Mouse (Mus musculus): ENCODE measurements around the gene Dnajb7. TPM values are rescaled to one million over a fixed set of nuclear protein-coding genes. Genes with fewer than 3 reads are reported as not detected.

The Dnajb7 gene
- polyA plus RNA-seq (2015; fragmentation: Nextera tagmentation; extraction: Ambion mirVana), result 1.2 and 1.6 TPM in 2 replicates

DNA sequence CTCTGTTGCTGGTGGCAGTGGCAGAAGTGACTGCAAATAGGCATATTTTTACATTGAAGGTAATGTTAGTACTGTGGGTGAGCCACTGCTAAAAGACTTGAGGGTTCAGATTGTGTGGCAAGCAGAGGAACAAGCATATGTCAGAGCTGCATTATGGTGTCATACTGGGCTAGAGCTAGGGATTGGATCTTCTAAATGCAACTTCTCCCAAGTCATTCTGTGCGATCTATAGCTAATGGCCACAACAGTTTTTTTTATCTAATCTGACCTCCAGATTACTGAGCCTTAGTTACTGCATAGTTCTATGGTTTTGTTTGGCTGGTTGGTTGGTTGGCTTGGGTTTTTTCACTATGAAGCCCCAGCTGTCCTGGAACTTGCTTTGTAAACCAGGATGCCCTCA, at the start of gene Dnajb7:
TSS of gene Dnajb7 (minus strand) at position 101 of the 400 bp plus-strand sequence.
- ATAC-seq, result no peak
- no peak within 1 kb of the TSS for H3K27ac ChIP-seq (ENCODE audit: low read length)
- H3K4me3 ChIP-seq (ENCODE audit: low read length), result no peak within 1 kb of the TSS
- H3K4me1 ChIP-seq (ENCODE audit: control insufficient read depth, insufficient read depth, low read length), result no peaks in the 10 kb centered on the region
- H3K27me3 ChIP-seq (replicated peaks; ENCODE audit: control insufficient read depth, insufficient read depth, low read length), result no peaks in the 10 kb centered on the region
- no peaks in the 10 kb centered on the region for H3K9me3 ChIP-seq (ENCODE audit: control insufficient read depth, low read length)
- no peak within 1 kb of the TSS for H3K4me2 ChIP-seq (ENCODE audit: low read depth, low read length)
- no peak within 1 kb of the TSS for H3K9ac ChIP-seq (ENCODE audit: low read depth, low read length)
- 95% methylated on average over 1 of the region's 1 CpGs for WGBS
- H3K36me3 ChIP-seq (ENCODE audit: control insufficient read depth, insufficient read depth, low read length), result peaks cover 2% of the 10 kb centered on the region; the same call in 1 of the 2 replicates

DNA sequence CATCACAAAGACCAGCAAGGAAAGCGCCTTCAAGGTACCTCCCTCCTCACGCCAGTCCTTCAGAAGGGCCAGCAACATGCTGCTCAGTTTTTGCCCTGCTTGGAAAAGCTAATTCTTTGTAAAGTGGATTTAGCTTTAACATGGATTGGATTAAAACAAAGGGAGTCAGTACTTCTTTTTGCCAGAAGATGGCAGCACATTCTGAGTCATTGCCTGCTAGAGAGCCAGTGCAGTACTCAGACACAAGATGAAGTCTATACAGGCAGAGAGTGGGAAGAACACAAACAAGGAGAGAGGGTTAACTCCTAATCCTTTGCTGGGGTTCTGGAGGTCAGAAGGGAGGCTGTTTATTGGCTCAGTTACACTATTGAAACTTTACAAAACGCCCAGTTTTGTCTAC, 40.4 kb upstream of the Dnajb7 start:
- Histone ChIP-seq H3K4me1 (ENCODE audit: control insufficient read depth, insufficient read depth, low read length) (no peaks in the 10 kb centered on the region), H3K27me3 (replicated peaks; ENCODE audit: control insufficient read depth, insufficient read depth, low read length) (no peaks in the 10 kb centered on the region), H3K9me3 (ENCODE audit: control insufficient read depth, low read length) (no peaks in the 10 kb centered on the region), H3K36me3 (ENCODE audit: control insufficient read depth, insufficient read depth, low read length) (peaks cover 2% of the 10 kb centered on the region; the same call in 1 of the 2 replicates), H3K4me3 (ENCODE audit: low read length) (no peak overlapping the region), H3K27ac (ENCODE audit: low read length) (no peak overlapping the region), H3K4me2 (ENCODE audit: low read depth, low read length) (no peak overlapping the region), H3K9ac (ENCODE audit: low read depth, low read length) (no peak overlapping the region)
- WGBS, result 41% methylated on average over 3 of the region's 3 CpGs
- ATAC-seq, result peak; percentile 70

DNA sequence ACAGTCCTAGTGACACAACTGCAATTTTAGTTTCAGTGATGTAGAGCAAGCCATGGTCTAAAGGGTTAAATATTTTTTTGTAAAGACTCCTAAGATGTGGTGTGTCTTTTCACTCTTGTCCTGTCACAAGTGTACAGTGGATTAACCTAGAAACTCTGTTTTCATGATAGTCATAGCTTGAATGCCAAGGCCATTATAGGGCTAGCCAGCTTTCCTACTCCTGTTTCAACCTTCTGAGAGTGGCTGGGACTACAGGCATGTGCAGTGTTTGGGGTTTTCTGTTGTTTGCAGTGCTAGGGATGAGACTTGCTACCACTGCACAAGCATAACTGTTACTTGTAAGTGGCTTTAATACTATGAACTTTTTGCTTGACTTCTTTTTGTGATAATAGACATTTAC, 31.1 kb upstream of the Dnajb7 start:
- no peak overlapping the region for H3K27ac ChIP-seq (ENCODE audit: low read length)
- no peaks in the 10 kb centered on the region for H3K36me3 ChIP-seq (ENCODE audit: control insufficient read depth, insufficient read depth, low read length)
- no peaks in the 10 kb centered on the region for H3K27me3 ChIP-seq (replicated peaks; ENCODE audit: control insufficient read depth, insufficient read depth, low read length)
- no peak overlapping the region for H3K4me3 ChIP-seq (ENCODE audit: low read length)
- ATAC-seq, result no peak
- no peak overlapping the region for H3K9ac ChIP-seq (ENCODE audit: low read depth, low read length)
- no peak overlapping the region for H3K4me2 ChIP-seq (ENCODE audit: low read depth, low read length)
- no peaks in the 10 kb centered on the region for H3K9me3 ChIP-seq (ENCODE audit: control insufficient read depth, low read length)
- H3K4me1 ChIP-seq (ENCODE audit: control insufficient read depth, insufficient read depth, low read length), result no peaks in the 10 kb centered on the region

DNA sequence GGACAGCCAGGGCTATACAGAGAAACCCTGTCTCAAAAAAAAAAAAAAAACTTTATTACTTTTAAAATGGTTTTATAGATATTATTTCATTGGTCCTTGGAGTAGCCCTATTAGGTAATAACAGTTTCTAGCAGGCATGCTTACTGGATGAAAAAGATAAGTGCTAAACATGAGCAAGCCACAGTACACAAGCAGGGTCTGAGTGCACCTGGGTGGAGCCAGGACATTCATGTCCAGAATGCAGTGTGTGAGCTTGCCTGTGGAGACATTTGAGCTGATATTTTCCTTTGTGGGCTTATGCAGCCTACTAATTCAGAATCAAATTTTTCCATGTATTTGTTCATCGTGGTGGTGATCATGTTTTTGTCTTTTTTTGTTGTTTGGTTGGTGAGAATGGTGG, 30.2 kb upstream of the Dnajb7 start:
- ATAC-seq, result no peak
- no peak overlapping the region for H3K4me3 ChIP-seq (ENCODE audit: low read length)
- H3K36me3 ChIP-seq (ENCODE audit: control insufficient read depth, insufficient read depth, low read length), result no peaks in the 10 kb centered on the region
- no peaks in the 10 kb centered on the region for H3K4me1 ChIP-seq (ENCODE audit: control insufficient read depth, insufficient read depth, low read length)
- H3K9me3 ChIP-seq (ENCODE audit: control insufficient read depth, low read length), result no peaks in the 10 kb centered on the region
- H3K9ac ChIP-seq (ENCODE audit: low read depth, low read length), result no peak overlapping the region
- no peak overlapping the region for H3K4me2 ChIP-seq (ENCODE audit: low read depth, low read length)
- no peaks in the 10 kb centered on the region for H3K27me3 ChIP-seq (replicated peaks; ENCODE audit: control insufficient read depth, insufficient read depth, low read length)
- H3K27ac ChIP-seq (ENCODE audit: low read length), result no peak overlapping the region
- WGBS, result 89% methylated on average over 1 of the region's 1 CpGs

DNA sequence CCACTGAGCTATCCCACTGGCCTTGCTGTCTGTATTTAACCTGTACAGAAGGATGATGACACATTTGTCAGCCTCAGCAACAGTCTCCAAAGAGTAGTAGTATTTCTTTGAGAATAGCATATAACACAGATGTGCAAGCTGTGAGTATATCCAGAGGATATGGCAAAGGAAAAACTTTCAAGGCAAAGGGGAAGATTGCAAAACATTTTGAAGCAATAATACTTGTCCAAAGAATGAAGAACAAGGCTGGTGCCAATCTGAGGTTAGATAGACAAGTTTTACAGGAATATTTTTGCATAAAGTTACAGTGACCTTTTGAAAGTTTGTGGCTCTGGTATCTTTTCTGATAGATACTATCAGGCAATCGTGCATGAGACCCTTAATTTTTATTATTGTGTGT, 23.1 kb upstream of the Dnajb7 start:
- Histone ChIP-seq H3K27ac (ENCODE audit: low read length) (no peak overlapping the region), H3K4me2 (ENCODE audit: low read depth, low read length) (no peak overlapping the region), H3K36me3 (ENCODE audit: control insufficient read depth, insufficient read depth, low read length) (0 out of 2 replicates have a peak, but pooled peaks cover 3% of the 10 kb centered on the region), H3K4me3 (ENCODE audit: low read length) (no peak overlapping the region), H3K9ac (ENCODE audit: low read depth, low read length) (no peak overlapping the region), H3K27me3 (replicated peaks; ENCODE audit: control insufficient read depth, insufficient read depth, low read length) (no peaks in the 10 kb centered on the region), H3K9me3 (ENCODE audit: control insufficient read depth, low read length) (no peaks in the 10 kb centered on the region), H3K4me1 (ENCODE audit: control insufficient read depth, insufficient read depth, low read length) (no peaks in the 10 kb centered on the region)
- WGBS, result 71% methylated on average over 1 of the region's 1 CpGs
- ATAC-seq, result no peak

DNA sequence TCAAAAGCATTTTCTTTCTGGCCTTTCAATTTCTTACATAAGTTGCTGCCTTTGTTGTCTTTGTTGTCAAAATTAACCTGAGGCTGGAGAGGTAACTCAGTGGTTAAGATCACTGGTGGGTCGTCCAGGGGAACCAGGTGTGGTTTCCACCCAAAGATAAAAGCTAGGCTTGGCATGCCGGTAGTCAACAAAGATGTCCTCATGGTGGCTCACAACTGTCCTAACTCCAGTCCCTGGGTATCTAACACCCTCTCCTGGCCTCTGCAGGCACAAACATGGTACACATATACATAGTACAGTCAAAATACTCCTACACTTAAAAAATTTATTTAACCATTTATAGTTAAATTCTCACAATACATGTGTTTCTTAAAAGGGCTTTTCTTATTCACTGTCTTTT, 19.8 kb upstream of the Dnajb7 start:
- Histone ChIP-seq H3K9ac (ENCODE audit: low read depth, low read length) (no peak overlapping the region), H3K4me3 (ENCODE audit: low read length) (no peak overlapping the region), H3K4me1 (ENCODE audit: control insufficient read depth, insufficient read depth, low read length) (no peaks in the 10 kb centered on the region), H3K9me3 (ENCODE audit: control insufficient read depth, low read length) (no peaks in the 10 kb centered on the region), H3K27ac (ENCODE audit: low read length) (no peak overlapping the region), H3K36me3 (ENCODE audit: control insufficient read depth, insufficient read depth, low read length) (0 out of 2 replicates have a peak, but pooled peaks cover 3% of the 10 kb centered on the region), H3K4me2 (ENCODE audit: low read depth, low read length) (no peak overlapping the region), H3K27me3 (replicated peaks; ENCODE audit: control insufficient read depth, insufficient read depth, low read length) (no peaks in the 10 kb centered on the region)
- WGBS, result 72% methylated on average over 2 of the region's 2 CpGs
- no peak for ATAC-seq

DNA sequence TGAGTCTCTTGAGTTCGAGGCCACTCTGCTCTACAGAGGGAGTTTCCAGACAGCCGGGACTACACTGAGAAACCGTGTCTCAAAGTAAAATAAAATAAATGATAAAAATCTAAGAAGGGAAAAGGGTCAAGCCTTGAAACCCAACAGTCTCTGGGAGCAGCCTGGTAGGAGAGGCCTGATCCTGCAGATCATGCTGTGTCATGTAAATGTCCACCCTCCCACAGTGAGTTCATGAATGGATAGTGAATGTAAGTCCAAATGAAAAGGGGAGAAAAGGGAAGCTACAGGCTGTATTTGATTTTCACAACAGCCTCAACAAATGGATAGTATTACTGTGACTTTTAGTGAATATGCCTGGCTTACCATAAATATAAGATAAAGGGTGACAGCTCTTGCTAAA, 17.2 kb upstream of the Dnajb7 start:
- no peak overlapping the region for H3K4me3 ChIP-seq (ENCODE audit: low read length)
- no peak overlapping the region for H3K9ac ChIP-seq (ENCODE audit: low read depth, low read length)
- ATAC-seq, result no peak
- H3K36me3 ChIP-seq (ENCODE audit: control insufficient read depth, insufficient read depth, low read length), result no peaks in the 10 kb centered on the region
- no peaks in the 10 kb centered on the region for H3K4me1 ChIP-seq (ENCODE audit: control insufficient read depth, insufficient read depth, low read length)
- no peak overlapping the region for H3K27ac ChIP-seq (ENCODE audit: low read length)
- H3K4me2 ChIP-seq (ENCODE audit: low read depth, low read length), result no peak overlapping the region
- H3K27me3 ChIP-seq (replicated peaks; ENCODE audit: control insufficient read depth, insufficient read depth, low read length), result no peaks in the 10 kb centered on the region
- 81% methylated on average over 3 of the region's 3 CpGs for WGBS
- H3K9me3 ChIP-seq (ENCODE audit: control insufficient read depth, low read length), result no peaks in the 10 kb centered on the region

DNA sequence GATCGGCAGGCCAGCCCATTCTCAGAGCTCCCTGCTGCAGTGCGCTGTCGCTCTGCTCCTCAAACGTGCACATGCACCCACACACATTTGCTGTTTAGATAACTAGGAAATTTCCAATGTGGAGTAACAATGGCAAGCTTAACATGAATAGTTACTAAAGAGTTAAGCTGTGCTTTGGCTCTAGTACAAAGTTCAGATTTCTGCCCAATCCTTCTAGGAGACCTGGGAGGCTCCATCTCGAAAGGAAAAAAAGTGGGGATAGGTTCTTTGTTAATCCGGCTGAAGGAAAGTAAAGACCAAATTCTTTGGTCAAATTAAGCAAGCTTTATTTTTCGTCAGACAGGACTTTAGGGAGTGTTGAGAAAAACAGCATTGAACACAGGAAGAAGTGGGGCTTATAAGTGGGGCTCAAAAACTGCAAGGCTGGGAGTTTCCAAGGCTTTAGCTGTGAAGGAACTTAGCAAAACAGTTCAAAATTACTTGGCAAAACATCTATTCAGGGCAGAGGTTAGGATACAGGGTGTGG, 14.1 kb upstream of the Dnajb7 start:
- 54% methylated on average over 7 of the region's 7 CpGs for WGBS
- Histone ChIP-seq H3K9ac (ENCODE audit: low read depth, low read length) (no peak overlapping the region), H3K27me3 (replicated peaks; ENCODE audit: control insufficient read depth, insufficient read depth, low read length) (no peaks in the 10 kb centered on the region), H3K4me2 (ENCODE audit: low read depth, low read length) (peak overlapping the region; percentile 38), H3K4me1 (ENCODE audit: control insufficient read depth, insufficient read depth, low read length) (no peaks in the 10 kb centered on the region), H3K9me3 (ENCODE audit: control insufficient read depth, low read length) (no peaks in the 10 kb centered on the region), H3K36me3 (ENCODE audit: control insufficient read depth, insufficient read depth, low read length) (no peaks in the 10 kb centered on the region), H3K4me3 (ENCODE audit: low read length) (peak overlapping the region; percentile 15), H3K27ac (ENCODE audit: low read length) (peak overlapping the region; percentile 90)
- peak; percentile 39; the same call in 1 of the 2 replicates for ATAC-seq

DNA sequence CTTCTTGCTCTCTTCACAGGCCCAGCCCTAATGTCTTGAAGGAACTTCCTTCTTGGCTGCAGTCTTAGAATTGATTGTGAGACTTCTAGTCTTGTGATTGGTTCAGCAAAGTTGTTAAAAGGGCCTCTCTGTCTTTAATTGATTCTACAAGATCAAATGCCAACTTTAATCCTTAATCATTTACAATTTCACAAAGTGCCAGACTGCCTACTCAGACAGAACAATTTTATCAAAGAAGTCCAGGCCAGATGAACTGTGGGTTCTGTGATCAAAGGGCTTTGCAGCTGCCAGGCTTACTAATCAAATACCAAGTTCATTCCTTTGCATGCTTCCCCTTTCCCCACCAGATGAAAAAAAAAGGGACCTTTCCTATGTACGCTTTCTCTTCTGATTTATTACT, 13.4 kb upstream of the Dnajb7 start:
- 0 out of 2 replicates have a peak, but pooled peaks cover 2% of the 10 kb centered on the region for H3K4me1 ChIP-seq (ENCODE audit: control insufficient read depth, insufficient read depth, low read length)
- no peaks in the 10 kb centered on the region for H3K9me3 ChIP-seq (ENCODE audit: control insufficient read depth, low read length)
- WGBS, result 41% methylated on average over 1 of the region's 1 CpGs
- H3K4me3 ChIP-seq (ENCODE audit: low read length), result no peak overlapping the region
- peak overlapping the region; percentile 38 for H3K27ac ChIP-seq (ENCODE audit: low read length)
- 0 out of 2 replicates have a peak, but pooled peaks have one; percentile 51 for ATAC-seq
- H3K36me3 ChIP-seq (ENCODE audit: control insufficient read depth, insufficient read depth, low read length), result no peaks in the 10 kb centered on the region
- H3K27me3 ChIP-seq (replicated peaks; ENCODE audit: control insufficient read depth, insufficient read depth, low read length), result no peaks in the 10 kb centered on the region
- no peak overlapping the region for H3K4me2 ChIP-seq (ENCODE audit: low read depth, low read length)
- no peak overlapping the region for H3K9ac ChIP-seq (ENCODE audit: low read depth, low read length)

DNA sequence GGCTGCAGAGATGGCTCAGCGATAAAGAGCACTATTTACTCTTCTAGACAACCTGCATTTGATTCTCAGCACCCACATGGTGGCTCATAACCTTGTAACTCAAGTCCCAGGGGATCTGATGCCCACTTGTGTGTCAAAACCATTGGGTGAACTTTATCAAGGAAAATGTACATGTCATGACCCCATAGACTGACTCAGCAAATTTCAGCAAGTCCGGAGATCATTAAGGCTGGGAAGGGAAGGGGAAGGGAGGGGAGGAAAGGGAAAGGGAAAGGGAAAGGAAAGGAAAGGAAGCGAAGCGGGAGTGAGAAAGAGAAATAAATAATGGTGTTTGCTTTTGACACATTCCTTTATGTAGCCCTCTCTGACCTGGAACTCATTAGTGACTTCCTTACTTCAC, 10.0 kb upstream of the Dnajb7 start:
- Histone ChIP-seq H3K4me2 (ENCODE audit: low read depth, low read length) (no peak overlapping the region), H3K36me3 (ENCODE audit: control insufficient read depth, insufficient read depth, low read length) (no peaks in the 10 kb centered on the region), H3K27ac (ENCODE audit: low read length) (no peak overlapping the region), H3K4me3 (ENCODE audit: low read length) (no peak overlapping the region), H3K9me3 (ENCODE audit: control insufficient read depth, low read length) (no peaks in the 10 kb centered on the region), H3K4me1 (ENCODE audit: control insufficient read depth, insufficient read depth, low read length) (0 out of 2 replicates have a peak, but pooled peaks cover 2% of the 10 kb centered on the region), H3K27me3 (replicated peaks; ENCODE audit: control insufficient read depth, insufficient read depth, low read length) (no peaks in the 10 kb centered on the region), H3K9ac (ENCODE audit: low read depth, low read length) (no peak overlapping the region)
- ATAC-seq, result no peak
- WGBS, result 86% methylated on average over 4 of the region's 4 CpGs

Data from intestine, embryonic 16.5 days (tissue).